Mouse (Mus musculus) cerebellum, adult 9-10 months (tissue): ENCODE data around the gene Ccdc153.
A peak's percentile ranks its signal among the peaks of the same experiment; 100 is the strongest.

Source experiments
- DNase-seq: peaks from one replicate; pipeline ENCODE4 v3.0.0; 2022

Gene Ccdc153

GRCm38 (mm10) chr9:44240399-44240798, at the start of gene Ccdc153:
Ccdc153 (plus strand) TSS chr9:44240676.
- no peak for DNase-seq

GRCm38 (mm10) chr9:44191166-44191565, 49.3 kb upstream of the Ccdc153 start:
- no peak for DNase-seq

- no peak for DNase-seq
Measured at GRCm38 (mm10) chr9:44192312-44192711, 48.2 kb upstream of the Ccdc153 start.

GRCm38 (mm10) chr9:44192794-44193193, 47.7 kb upstream of the Ccdc153 start:
- no peak for DNase-seq

- no peak for DNase-seq
Measured at GRCm38 (mm10) chr9:44194000-44194399, 46.5 kb upstream of the Ccdc153 start.

- DNase-seq, result no peak
Measured at GRCm38 (mm10) chr9:44196354-44196753, 44.1 kb upstream of the Ccdc153 start.

GRCm38 (mm10) chr9:44199166-44199565, 41.3 kb upstream of the Ccdc153 start:
- DNase-seq, result peak; percentile 54

GRCm38 (mm10) chr9:44199580-44199979, 40.9 kb upstream of the Ccdc153 start:
- no peak for DNase-seq

GRCm38 (mm10) chr9:44200458-44200857, 40.0 kb upstream of the Ccdc153 start:
- DNase-seq, result no peak

GRCm38 (mm10) chr9:44207840-44208239, 32.6 kb upstream of the Ccdc153 start:
- no peak for DNase-seq

GRCm38 (mm10) chr9:44209416-44209815, 31.1 kb upstream of the Ccdc153 start:
- DNase-seq, result no peak

GRCm38 (mm10) chr9:44212406-44212805, 28.1 kb upstream of the Ccdc153 start:
- no peak for DNase-seq

- no peak for DNase-seq
Measured at GRCm38 (mm10) chr9:44213538-44213937, 26.9 kb upstream of the Ccdc153 start.

GRCm38 (mm10) chr9:44225993-44226392, 14.5 kb upstream of the Ccdc153 start:
- no peak for DNase-seq

- DNase-seq, result peak; percentile 21
Measured at GRCm38 (mm10) chr9:44231609-44232008, 8.9 kb upstream of the Ccdc153 start.

- peak; percentile 56 for DNase-seq
Measured at GRCm38 (mm10) chr9:44233021-44233801, 7.3 kb upstream of the Ccdc153 start.

- DNase-seq, result peak; percentile 99
Measured at GRCm38 (mm10) chr9:44233802-44234478, 6.5 kb upstream of the Ccdc153 start, which contains the start of gene Cbl. Cbl (minus strand) TSS chr9:44234049.

GRCm38 (mm10) chr9:44234479-44235427, 5.7 kb upstream of the Ccdc153 start:
- peak; percentile 51 for DNase-seq

GRCm38 (mm10) chr9:44236601-44237000, 3.9 kb upstream of the Ccdc153 start:
- peak; percentile 33 for DNase-seq

- DNase-seq, result peak; percentile 21
Measured at GRCm38 (mm10) chr9:44237128-44237527, 3.3 kb upstream of the Ccdc153 start.

- DNase-seq, result no peak
Measured at GRCm38 (mm10) chr9:44238501-44239190, 1.8 kb upstream of the Ccdc153 start.

GRCm38 (mm10) chr9:44239447-44239846, 1.0 kb upstream of the Ccdc153 start:
- DNase-seq, result peak; percentile 54
